Mouse (Mus musculus) small intestine, adult 2 months (tissue): ENCODE results near the gene Cog6.

ENCODE experiments used
- CTCF ChIP-seq: fragments of 200-500 bp; IDR thresholded peaks from 2 replicates; pipeline ENCODE4 v1.5.1; 2012; ENCODE audit warnings: low read depth, mild to moderate bottlenecking, control low read depth, inconsistent platforms, low read length, moderate library complexity, mixed read lengths; ENCODE audit not compliant: insufficient replicate concordance, insufficient read length; ENCODE audit errors: extremely low read depth
- POLR2A ChIP-seq: fragments of 200-500 bp; IDR thresholded peaks from 2 replicates; pipeline ENCODE4 v1.6.1; 2012; ENCODE audit warnings: low read depth, mild to moderate bottlenecking, control low read depth, inconsistent platforms, low read length, moderate library complexity

DNA sequence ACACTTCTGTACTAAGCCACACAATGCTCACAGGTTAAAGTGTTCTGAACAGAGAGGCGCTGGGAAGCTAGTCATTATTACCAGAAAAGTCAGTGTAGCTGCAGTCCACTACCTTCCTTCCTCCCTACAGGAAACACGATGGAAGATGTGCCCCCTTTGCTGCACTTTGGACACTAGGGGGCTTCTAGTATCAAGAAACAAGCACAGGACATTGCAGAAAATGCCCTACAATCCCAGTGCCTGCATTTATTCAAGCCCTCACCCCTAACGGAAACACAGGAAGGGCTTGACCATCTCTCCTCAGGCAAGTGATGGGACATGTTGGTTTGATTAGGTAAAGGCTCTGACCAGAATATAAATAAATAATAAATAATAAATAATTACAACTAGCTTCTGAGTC lies 16.4 kb upstream of the Cog6 start:
- no peak for TF ChIP-seq CTCF
- no peak for TF ChIP-seq POLR2A
